Mouse (Mus musculus) layer of hippocampus, adult 8-10 months (tissue): Measurements from ENCODE around the gene Gemin6. TPM values are rescaled to one million over a fixed set of nuclear protein-coding genes. Genes with fewer than 3 reads are reported as not detected.
"Not testable (repeated sequence)": the region's sequence is repeated elsewhere in the genome, so short reads cannot be mapped to it uniquely, and the experiment has no call there.

Experiments used
- DNase-seq, 2 experiments: peaks; one replicate each; pipeline ENCODE4 v3.0.0; 2022; ENCODE audit warnings: low spot score in 2 of 2
- total RNA-seq, 4 experiments: library from RNA; stranded (reverse); gene quantifications; 2 replicates each; pipeline ENCODE4 v1.2.4; 2022

Gemin6 gene
- total RNA-seq, 4 experiments from 2014 or later, result 4.9 to 6.5 (median 5.6) TPM

GRCm38 (mm10) chr17:80234376-80234775, 10.1 kb downstream of the Gemin6 start:
- DNase-seq, result no peak

GRCm38 (mm10) chr17:80235477-80235876, 11.2 kb downstream of the Gemin6 start:
- DNase-seq, result no peak

- no peak for DNase-seq
Observed at GRCm38 (mm10) chr17:80236805-80237204, 12.6 kb downstream of the Gemin6 start.

GRCm38 (mm10) chr17:80237475-80237874, 13.2 kb downstream of the Gemin6 start:
- DNase-seq, result no peak

- DNase-seq, result no peak
Observed at GRCm38 (mm10) chr17:80241594-80241993, 17.4 kb downstream of the Gemin6 start.

GRCm38 (mm10) chr17:80243116-80243515, 18.9 kb downstream of the Gemin6 start:
- DNase-seq, result no peak

GRCm38 (mm10) chr17:80252757-80253525, 28.7 kb downstream of the Gemin6 start:
- no peak for DNase-seq

GRCm38 (mm10) chr17:80254421-80254820, 30.2 kb downstream of the Gemin6 start:
- no peak for DNase-seq

GRCm38 (mm10) chr17:80255208-80255607, 31.0 kb downstream of the Gemin6 start:
- no peak for DNase-seq

- no peak for DNase-seq
Observed at GRCm38 (mm10) chr17:80267065-80267464, 42.8 kb downstream of the Gemin6 start.

GRCm38 (mm10) chr17:80268151-80268550, 43.9 kb downstream of the Gemin6 start:
- no peak for DNase-seq

GRCm38 (mm10) chr17:80270622-80271021, 46.4 kb downstream of the Gemin6 start:
- not testable (repeated sequence) for DNase-seq

Other genes starting within 250 kb of the Gemin6 start
- 10 to 100 TPM; 61.5 to 65.8 (median 63.6) TPM for gene Hnrnpll, start 162.1 kb upstream of the Gemin6 start, total RNA-seq
- gene Galm, start 97.0 kb upstream of the Gemin6 start, total RNA-seq, result 1 to 10 TPM; 4.4 to 5.4 (median 4.9) TPM
- 100 to 1,000 TPM; 110 to 136 (median 121) TPM for gene Srsf7, start 17.1 kb upstream of the Gemin6 start, total RNA-seq
- gene Ttc39d, start 17.0 kb upstream of the Gemin6 start, total RNA-seq, result under 1 TPM; 0.21 to 0.43 (median 0.30) TPM
- gene Morn2, start 65.8 kb downstream of the Gemin6 start, total RNA-seq, result 10 to 100 TPM; 13.1 to 24.6 (median 16.8) TPM
- gene Dhx57, start 66.0 kb downstream of the Gemin6 start, total RNA-seq, result 10 to 100 TPM; 35.5 to 42.2 (median 38.5) TPM
- gene Arhgef33, start 83.0 kb downstream of the Gemin6 start, total RNA-seq, result 1 to 10 TPM; 2.4 to 4.1 (median 2.8) TPM
- gene Gm10190, start 149.1 kb downstream of the Gemin6 start, total RNA-seq, result 1 to 10 TPM in 2 of 4 experiments, not detected in 2; 2.1 to 2.6 TPM